Mouse (Mus musculus): ENCODE results near the gene Bod1l. TPM values are rescaled to one million over a fixed set of nuclear protein-coding genes. Genes with fewer than 3 reads are reported as not detected.

The Bod1l gene
- total and polyA plus RNA-seq, 3 experiments, result 20.7 to 472 (median 23.8) TPM

- Histone ChIP-seq H3K9me3 (replicated peaks; ENCODE audit: insufficient read depth, low read length) (no peaks in the 10 kb centered on the region), H3K4me1 (ENCODE audit: control insufficient read depth in 1 of 2, insufficient read depth in 2 of 2, low read length in 2 of 2) (no peaks in the 10 kb centered on the region), H3K79me2 (ENCODE audit: control insufficient read depth, insufficient read depth, low read length, poor library complexity) (no peaks in the 10 kb centered on the region), H3K9ac (ENCODE audit: control insufficient read depth, low read depth, low read length, poor library complexity, severe bottlenecking) (no peak overlapping the region), H3K27ac (ENCODE audit: control insufficient read depth, low read depth, low read length) (no peak overlapping the region), H3K4me3 (ENCODE audit: control insufficient read depth in 1 of 2, insufficient read depth in 1 of 2, low read depth in 2 of 2, low read length in 2 of 2) (no peak overlapping the region), H3K27me3 (ENCODE audit: control insufficient read depth in 1 of 2, insufficient read depth in 2 of 2, low read length in 2 of 2) (no peaks in the 10 kb centered on the region), H3K36me3 (ENCODE audit: control insufficient read depth in 1 of 2, insufficient read depth in 2 of 2, low read length in 2 of 2) (no peaks in the 10 kb centered on the region)
- no peak for DNase-seq (ENCODE audit: low read depth, low spot score)
- no peak for TF ChIP-seq GABPA (IDR thresholded peaks at IDR 0.05; ENCODE audit: low read depth, low read length)
- no peak for TF ChIP-seq CHD2 (IDR thresholded peaks at IDR 0.05; ENCODE audit: low read length)
- no peak for TF ChIP-seq TBP (IDR thresholded peaks at IDR 0.05; ENCODE audit: low read depth, low read length)
- TF ChIP-seq ZC3H11A (IDR thresholded peaks at IDR 0.05; ENCODE audit: low read depth, low read length), result no peak
- no peak for TF ChIP-seq E2F4 (IDR thresholded peaks at IDR 0.05; ENCODE audit: borderline replicate concordance, low read depth, low read length)
- TF ChIP-seq MAFK (IDR thresholded peaks at IDR 0.05; ENCODE audit: borderline replicate concordance, low read depth, low read length), result no peak
- TF ChIP-seq RCOR1 (IDR thresholded peaks at IDR 0.05; ENCODE audit: low read depth, low read length), result no peak
- no peak for TF ChIP-seq TCF12 (IDR thresholded peaks at IDR 0.05; ENCODE audit: low read depth, low read length)
- no peak for TF ChIP-seq KAT2A (conservative IDR thresholded peaks at IDR 0.05; ENCODE audit: low read depth, low read length)
- no peak for TF ChIP-seq ZKSCAN1 (IDR thresholded peaks at IDR 0.05; ENCODE audit: low read depth, low read length)
- no peak for TF ChIP-seq HCFC1 (IDR thresholded peaks at IDR 0.05; ENCODE audit: low read depth, low read length)
- no peak for TF ChIP-seq NELFE (IDR thresholded peaks at IDR 0.05; ENCODE audit: low read depth, low read length)
- no peak for TF ChIP-seq CHD1 (IDR thresholded peaks at IDR 0.05; ENCODE audit: low read depth, low read length)
- no peak for TF ChIP-seq MAX (IDR thresholded peaks at IDR 0.05; ENCODE audit: low read length)
- TF ChIP-seq CTCF (IDR thresholded peaks at IDR 0.05 in 2 of 3, conservative IDR thresholded peaks at IDR 0.05 in 1 of 3; ENCODE audit: control insufficient read depth in 1 of 3, insufficient read depth in 1 of 3, low read depth in 2 of 3, low read length in 3 of 3, poor library complexity in 1 of 3, severe bottlenecking in 1 of 3), result no peak
- no peak for TF ChIP-seq USF2 (IDR thresholded peaks at IDR 0.05; ENCODE audit: borderline replicate concordance in 1 of 2, insufficient read depth in 1 of 2, low read depth in 1 of 2, low read length in 2 of 2)
- TF ChIP-seq MYC (IDR thresholded peaks at IDR 0.05; ENCODE audit: low read depth, low read length), result no peak
- no peak for TF ChIP-seq ZMIZ1 (IDR thresholded peaks at IDR 0.05; ENCODE audit: low read depth, low read length)
These were observed 81.0 kb downstream of the Bod1l start for GRCm38 (mm10) chr5:41762947-41763730.

GRCm38 (mm10) chr5:41762141-41762946 lies 81.8 kb downstream of the Bod1l start:
- no peaks in the 10 kb centered on the region for H3K27me3 ChIP-seq (ENCODE audit: control insufficient read depth in 1 of 2, insufficient read depth in 2 of 2, low read length in 2 of 2)
- no peaks in the 10 kb centered on the region for H3K9me3 ChIP-seq (replicated peaks; ENCODE audit: insufficient read depth, low read length)
- no peak overlapping the region for H3K4me3 ChIP-seq (ENCODE audit: control insufficient read depth in 1 of 2, insufficient read depth in 1 of 2, low read depth in 2 of 2, low read length in 2 of 2)
- H3K36me3 ChIP-seq (ENCODE audit: control insufficient read depth in 1 of 2, insufficient read depth in 2 of 2, low read length in 2 of 2), result no peaks in the 10 kb centered on the region
- H3K27ac ChIP-seq (ENCODE audit: control insufficient read depth, low read depth, low read length), result no peak overlapping the region
- H3K4me1 ChIP-seq (ENCODE audit: control insufficient read depth in 1 of 2, insufficient read depth in 2 of 2, low read length in 2 of 2), result no peaks in the 10 kb centered on the region
- no peak for DNase-seq (ENCODE audit: low read depth, low spot score)
- TF ChIP-seq MAZ (IDR thresholded peaks at IDR 0.05; ENCODE audit: low read depth, low read length), result no peak
- no peak for TF ChIP-seq ELF1 (IDR thresholded peaks at IDR 0.05; ENCODE audit: low read depth, low read length)
- no peak for TF ChIP-seq RAD21 (IDR thresholded peaks at IDR 0.05; ENCODE audit: low read depth, low read length)
- TF ChIP-seq TCF12 (IDR thresholded peaks at IDR 0.05; ENCODE audit: low read depth, low read length), result no peak
- TF ChIP-seq KAT2A (conservative IDR thresholded peaks at IDR 0.05; ENCODE audit: low read depth, low read length), result no peak
- no peak for TF ChIP-seq MAX (IDR thresholded peaks at IDR 0.05; ENCODE audit: low read length)
- TF ChIP-seq RCOR1 (IDR thresholded peaks at IDR 0.05; ENCODE audit: low read depth, low read length), result no peak
- TF ChIP-seq GABPA (IDR thresholded peaks at IDR 0.05; ENCODE audit: low read depth, low read length), result no peak
- no peak for TF ChIP-seq CHD1 (IDR thresholded peaks at IDR 0.05; ENCODE audit: low read depth, low read length)
- no peak for TF ChIP-seq GATA1 (IDR thresholded peaks at IDR 0.05; ENCODE audit: low read depth, low read length)
- TF ChIP-seq CHD2 (IDR thresholded peaks at IDR 0.05; ENCODE audit: low read length), result no peak
- no peak for TF ChIP-seq MYB (IDR thresholded peaks at IDR 0.05; ENCODE audit: low read depth, low read length)
- H3K79me2 ChIP-seq (ENCODE audit: control insufficient read depth, insufficient read depth, low read length, poor library complexity), result no peaks in the 10 kb centered on the region
- H3K9ac ChIP-seq (ENCODE audit: control insufficient read depth, low read depth, low read length, poor library complexity, severe bottlenecking), result no peak overlapping the region
